Mouse (Mus musculus) forebrain, embryonic 14.5 days (tissue): Measurements from ENCODE around the gene Tpi1. TPM values are rescaled to one million over a fixed set of nuclear protein-coding genes. Genes with fewer than 3 reads are reported as not detected.
"Not testable (repeated sequence)": the region's sequence is repeated elsewhere in the genome, so short reads cannot be mapped to it uniquely, and the experiment has no call there.

ENCODE experiments used
- ATAC-seq: fragments of 200-750 bp; cut with Nextera tagmentation; 2 replicates; pipeline ENCODE4 v1.8.0; 2017; ENCODE audit warnings: mild to moderate bottlenecking, moderate library complexity
- DNase-seq: peaks from one replicate; pipeline ENCODE4 v3.0.0-alpha.2; 2015; ENCODE audit warnings: low spot score
- H3K27ac ChIP-seq: fragments of 300-500 bp; sonication (generic); 2 replicates; pipeline ENCODE4 v1.5.1; 2014; ENCODE audit warnings: low read depth, mild to moderate bottlenecking, control low read depth, low read length, moderate library complexity
- H3K27me3 ChIP-seq: fragments of 300-500 bp; sonication (generic); replicated peaks from 2 replicates; pipeline ENCODE4 v1.6.1; 2014; ENCODE audit warnings: low read length, control low read depth, mixed read lengths; ENCODE audit not compliant: control insufficient read depth, insufficient read depth
- H3K36me3 ChIP-seq: fragments of 300-500 bp; sonication (generic); 2 replicates; pipeline ENCODE4 v1.6.1; 2014; ENCODE audit warnings: low read length, control low read depth; ENCODE audit not compliant: control insufficient read depth, insufficient read depth
- H3K4me1 ChIP-seq: fragments of 300-500 bp; sonication (generic); 2 replicates; pipeline ENCODE4 v1.6.1; 2014; ENCODE audit warnings: antibody characterized with exemption, low read length, control low read depth; ENCODE audit not compliant: control insufficient read depth, insufficient read depth
- H3K4me2 ChIP-seq: fragments of 300-500 bp; sonication (generic); 2 replicates; pipeline ENCODE4 v1.6.1; 2014; ENCODE audit warnings: mild to moderate bottlenecking, control low read depth, low read length
- H3K4me3 ChIP-seq: fragments of 300-500 bp; sonication (generic); 2 replicates; pipeline ENCODE4 v1.5.1; 2014; ENCODE audit warnings: low read depth, low read length, control low read depth
- H3K9ac ChIP-seq: fragments of 300-500 bp; sonication (generic); 2 replicates; pipeline ENCODE4 v1.6.1; 2014; ENCODE audit warnings: mild to moderate bottlenecking, low read length, control low read depth, moderate library complexity
- H3K9me3 ChIP-seq: fragments of 300-500 bp; sonication (generic); replicated peaks from 2 replicates; pipeline ENCODE4 v1.6.1; 2016; ENCODE audit warnings: low read length, control low read depth, mixed read lengths; ENCODE audit not compliant: control insufficient read depth
- WGBS: fragments of 180-500 bp; shearing (Covaris S2); extraction: QIAGEN DNeasy Blood & Tissue Kit; methylation state at CpG from one replicate; pipeline ENCODE4 v1.1.7; 2014; 5-methylcytosine and 5-hydroxymethylcytosine counted together
- polyA plus RNA-seq: library from polyadenylated mRNA; unstranded; fragments of >200 nt; fragmentation: Nextera tagmentation; extraction: Ambion mirVana; gene quantifications from 2 replicates; pipeline ENCODE4 v1.2.1, GENCODE M21; 2014

Tpi1 gene
- polyA plus RNA-seq, 1 experiment from 2014 or later, result 461 TPM

GRCm38 (mm10) chr6:124807366-124807765 is 6.7 kb downstream of the Tpi1 start:
- Histone ChIP-seq H3K4me3 (no peak overlapping the region), H3K9me3 (no peaks in the 10 kb centered on the region), H3K9ac (no peak overlapping the region), H3K27ac (no peak overlapping the region), H3K36me3 (peaks cover 18% of the 10 kb centered on the region), H3K27me3 (no peaks in the 10 kb centered on the region), H3K4me2 (no peak overlapping the region), H3K4me1 (peaks cover 11% of the 10 kb centered on the region)
- 91% methylated on average over 4 of the region's 4 CpGs for WGBS
- DNase-seq (no peak), ATAC-seq (no peak)

DNA sequence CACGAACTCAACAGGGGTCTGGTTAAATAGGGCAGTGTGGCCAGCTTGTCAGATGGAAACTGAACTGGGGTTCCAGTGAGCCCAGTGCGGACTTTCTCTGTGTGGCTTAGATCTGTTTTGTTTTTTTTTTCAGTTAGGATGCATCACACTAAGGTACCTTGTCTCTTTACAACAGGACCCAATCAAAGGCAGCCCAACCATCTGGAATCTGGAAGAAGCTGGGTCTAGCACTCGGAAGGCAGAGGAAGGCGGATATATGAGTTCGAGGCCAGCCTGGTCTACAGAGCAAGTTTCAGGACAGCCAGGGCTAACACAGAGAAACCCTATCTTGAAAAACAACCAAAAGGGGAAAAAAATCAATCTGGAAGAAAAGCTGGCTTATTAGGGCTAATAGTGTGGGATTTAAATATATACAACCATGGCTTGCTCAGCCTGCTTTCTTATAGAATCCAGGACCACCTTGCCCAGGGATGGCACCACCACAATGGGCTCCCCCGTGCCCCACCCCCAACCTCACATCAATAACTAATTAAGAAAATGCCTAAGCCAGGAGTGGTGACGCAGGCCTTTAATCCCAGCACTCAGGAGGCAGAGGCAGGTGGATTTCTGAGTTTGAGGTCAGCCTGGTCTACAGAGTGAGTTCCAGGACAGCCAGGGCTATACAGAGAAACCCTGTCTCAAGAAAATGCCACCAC is 7.5 kb downstream of the Tpi1 start:
- Histone ChIP-seq H3K4me1 (peaks cover 11% of the 10 kb centered on the region), H3K4me3 (no peak overlapping the region), H3K4me2 (peak overlapping the region; percentile 60), H3K27me3 (no peaks in the 10 kb centered on the region), H3K9me3 (no peaks in the 10 kb centered on the region), H3K27ac (peak overlapping the region; percentile 31; the same call in 1 of the 2 replicates), H3K36me3 (peaks cover 10% of the 10 kb centered on the region), H3K9ac (no peak overlapping the region)
- DNase-seq (no peak), ATAC-seq (no peak)
- 69% methylated on average over 7 of the region's 7 CpGs for WGBS

DNA sequence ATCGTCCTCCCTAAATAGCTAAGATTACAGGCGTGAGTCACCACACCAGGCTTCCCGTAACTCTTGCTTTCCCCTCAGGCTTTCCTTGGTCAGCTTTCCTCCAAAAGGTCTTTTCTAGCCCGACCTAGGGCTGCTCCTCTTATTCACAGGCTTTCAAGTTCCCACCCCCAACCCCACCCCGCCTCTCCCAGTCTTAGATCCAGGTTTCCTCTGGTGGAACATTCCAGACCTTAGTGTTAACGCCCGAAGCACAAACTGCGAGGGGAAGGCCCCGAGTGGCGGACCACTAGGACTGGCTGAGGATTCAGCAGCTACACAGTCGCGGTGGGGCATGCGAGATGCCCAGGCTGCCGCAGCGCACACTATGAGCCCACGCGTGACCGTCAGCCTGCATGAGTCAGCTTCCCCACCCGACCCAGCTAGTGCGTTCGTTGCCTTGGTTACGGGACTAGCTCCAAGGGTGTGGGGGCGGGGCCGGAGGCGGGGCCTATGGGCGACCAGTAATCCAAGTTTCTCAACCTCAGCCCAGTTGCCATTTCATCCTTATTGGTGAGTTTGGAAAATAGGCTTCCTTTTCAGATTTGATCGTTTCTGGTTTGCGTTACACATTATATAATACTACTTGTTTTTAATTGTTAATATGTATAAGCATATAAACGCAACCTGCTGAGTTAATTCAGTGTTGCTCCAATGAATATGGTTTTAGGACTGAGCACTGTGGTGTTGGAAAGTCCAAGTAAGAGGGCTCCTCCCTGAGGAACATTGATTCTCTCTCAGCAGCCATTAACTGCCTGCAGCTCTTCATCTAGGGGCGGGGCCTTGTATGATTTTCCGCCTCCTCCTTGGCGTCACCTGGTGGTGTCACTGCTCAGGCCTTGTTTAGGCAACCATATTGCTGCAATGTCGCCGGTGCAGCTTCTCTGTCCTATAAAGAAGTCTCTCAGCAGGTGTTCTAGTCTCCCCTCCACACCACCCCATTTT is 8.5 kb downstream of the Tpi1 start:
- peaks cover 11% of the 10 kb centered on the region for H3K4me1 ChIP-seq
- H3K4me3 ChIP-seq, result peak overlapping the region; percentile 30
- ATAC-seq (peak; percentile 81), DNase-seq (peak; percentile 96)
- H3K27me3 ChIP-seq, result no peaks in the 10 kb centered on the region
- 2% methylated on average over 34 of the region's 34 CpGs for WGBS
- H3K27ac ChIP-seq, result peak overlapping the region; percentile 31
- no peaks in the 10 kb centered on the region for H3K9me3 ChIP-seq
- 0 out of 2 replicates have a peak, but pooled peaks cover 7% of the 10 kb centered on the region for H3K36me3 ChIP-seq
- peak overlapping the region; percentile 47; the same call in 1 of the 2 replicates for H3K9ac ChIP-seq
- peak overlapping the region; percentile 60 for H3K4me2 ChIP-seq

- Histone ChIP-seq H3K27ac (no peak overlapping the region), H3K9ac (no peak overlapping the region), H3K4me3 (no peak overlapping the region), H3K27me3 (no peaks in the 10 kb centered on the region), H3K9me3 (no peaks in the 10 kb centered on the region), H3K4me2 (no peak overlapping the region), H3K4me1 (peaks cover 8% of the 10 kb centered on the region), H3K36me3 (no peaks in the 10 kb centered on the region)
- DNase-seq (no peak), ATAC-seq (no peak)
- WGBS, result 87% methylated on average over 3 of the region's 3 CpGs
Observed at GRCm38 (mm10) chr6:124804341-124804740, 9.8 kb downstream of the Tpi1 start.

DNA sequence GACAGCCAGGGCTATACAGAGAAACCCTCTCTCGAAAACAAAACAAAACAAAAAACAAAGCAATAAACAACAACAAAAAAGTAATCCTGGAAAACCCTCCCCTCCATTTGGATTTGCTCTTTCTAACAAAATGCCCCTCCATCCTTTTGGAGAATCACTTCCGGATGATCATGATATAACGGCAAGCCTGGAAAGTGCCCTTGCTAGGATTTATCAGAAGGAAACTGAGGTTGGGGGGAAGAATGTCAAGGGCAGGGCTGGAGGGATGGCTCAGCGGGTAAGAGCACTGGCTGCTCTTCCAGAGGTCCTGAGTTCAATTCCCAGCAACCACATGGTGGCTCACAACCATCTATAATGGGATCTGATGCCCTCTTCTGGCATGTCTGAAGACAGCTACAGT is 10.4 kb downstream of the Tpi1 start:
- not testable (repeated sequence) for H3K27ac ChIP-seq, H3K27me3 ChIP-seq, ATAC-seq, H3K9ac ChIP-seq, H3K4me3 ChIP-seq, DNase-seq, H3K4me2 ChIP-seq, H3K9me3 ChIP-seq, H3K36me3 ChIP-seq, H3K4me1 ChIP-seq
- WGBS, result 95% methylated on average over 4 of the region's 4 CpGs

DNA sequence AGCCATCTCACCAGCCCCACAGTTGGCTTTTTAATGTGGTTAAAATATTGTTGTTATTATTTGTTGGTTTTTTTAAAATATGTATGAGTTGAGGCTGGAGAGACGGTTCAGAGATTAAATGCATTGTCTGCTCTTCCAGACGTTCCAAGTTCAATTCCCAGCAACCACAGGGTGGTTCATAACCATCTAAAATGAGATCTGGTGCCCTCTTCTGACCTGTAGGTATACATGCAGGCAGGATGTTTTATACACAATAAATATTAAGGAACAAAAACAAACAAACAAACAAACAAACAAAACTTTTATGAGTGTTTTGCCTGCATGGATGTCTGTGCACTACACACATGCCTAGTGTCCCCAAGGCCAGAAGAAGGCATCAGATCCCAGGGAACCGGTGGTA is 11.0 kb downstream of the Tpi1 start:
- DNase-seq, result no peak
- whole genome bisulfite sequencing, result 79% methylated on average over 3 of the region's 3 CpGs

DNA sequence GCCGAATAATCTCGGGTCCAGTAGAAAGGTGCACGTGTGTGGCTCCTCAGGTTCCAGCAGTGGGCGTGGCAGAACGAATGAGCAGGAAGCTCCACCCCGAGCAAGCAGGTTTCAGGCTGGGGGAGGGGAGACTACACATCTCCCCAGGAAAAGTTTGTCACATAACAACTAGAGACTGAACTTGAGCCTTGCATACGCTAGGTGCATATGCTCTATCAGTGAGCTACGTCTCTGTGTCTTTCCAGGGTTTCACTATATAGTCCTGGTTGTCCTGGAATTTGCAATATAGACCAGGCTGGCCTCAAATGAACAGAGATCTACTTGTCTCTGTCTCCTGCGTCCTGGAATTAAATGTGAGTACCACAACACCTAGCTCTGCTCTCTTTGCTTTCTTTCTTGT is 11.7 kb downstream of the Tpi1 start:
- not testable (repeated sequence) for H3K4me1 ChIP-seq, H3K27ac ChIP-seq, DNase-seq, H3K4me3 ChIP-seq, ATAC-seq, H3K36me3 ChIP-seq, H3K4me2 ChIP-seq, H3K9me3 ChIP-seq, H3K9ac ChIP-seq, H3K27me3 ChIP-seq
- 20% methylated on average over 5 of the region's 9 CpGs for WGBS

More for the DNA sequence above, 11.0 kb downstream of the Tpi1 start:
- H3K4me3 ChIP-seq, result no peak overlapping the region
- H3K36me3 ChIP-seq, result no peaks in the 10 kb centered on the region
- ATAC-seq, result no peak
- no peak overlapping the region for H3K27ac ChIP-seq
- H3K27me3 ChIP-seq, result no peaks in the 10 kb centered on the region
- H3K4me1 ChIP-seq, result peaks cover 3% of the 10 kb centered on the region; the same call in 1 of the 2 replicates
- no peak overlapping the region for H3K9ac ChIP-seq
- H3K4me2 ChIP-seq, result no peak overlapping the region
- H3K9me3 ChIP-seq, result no peaks in the 10 kb centered on the region

DNA sequence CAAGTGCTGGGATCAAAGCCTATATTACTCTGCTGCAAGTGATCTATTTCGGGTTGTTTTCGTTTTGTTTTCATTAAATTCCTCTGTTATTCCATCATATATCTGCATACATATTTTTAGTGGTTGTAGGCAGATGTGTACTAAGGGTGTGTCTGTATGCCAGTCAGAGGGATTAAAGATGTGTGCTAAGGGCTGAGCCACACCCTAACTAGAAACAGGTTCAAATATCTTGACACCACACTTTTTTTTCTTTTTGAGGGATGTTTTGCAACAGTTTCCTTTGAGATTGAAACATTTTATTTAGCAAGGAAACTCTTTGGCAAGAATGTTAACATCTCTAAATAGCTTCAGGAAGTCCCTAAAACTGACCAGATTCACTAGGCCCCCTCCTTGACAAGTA is 17.9 kb downstream of the Tpi1 start:
- Histone ChIP-seq H3K4me2 (no peak overlapping the region), H3K9ac (no peak overlapping the region), H3K27me3 (no peaks in the 10 kb centered on the region), H3K27ac (no peak overlapping the region), H3K4me3 (no peak overlapping the region), H3K9me3 (no peaks in the 10 kb centered on the region), H3K36me3 (no peaks in the 10 kb centered on the region), H3K4me1 (no peaks in the 10 kb centered on the region)
- ATAC-seq (no peak), DNase-seq (no peak)
- WGBS, result 92% methylated on average over 2 of the region's 2 CpGs

- H3K4me3 ChIP-seq, result no peak overlapping the region
- H3K27me3 ChIP-seq, result no peaks in the 10 kb centered on the region
- DNase-seq, result no peak
- no peaks in the 10 kb centered on the region for H3K4me1 ChIP-seq
- H3K27ac ChIP-seq, result no peak overlapping the region
- H3K36me3 ChIP-seq, result no peaks in the 10 kb centered on the region
- no peaks in the 10 kb centered on the region for H3K9me3 ChIP-seq
- H3K9ac ChIP-seq, result no peak overlapping the region
- no peak overlapping the region for H3K4me2 ChIP-seq
- ATAC-seq, result no peak
- WGBS, result 48% methylated on average over 4 of the region's 4 CpGs
Observed at GRCm38 (mm10) chr6:124795781-124796180, 18.3 kb downstream of the Tpi1 start.
